Mouse (Mus musculus): Measurements from ENCODE around the gene AY074887. TPM values are rescaled to one million over a fixed set of nuclear protein-coding genes. Genes with fewer than 3 reads are reported as not detected.

AY074887 gene
- total RNA-seq, 2 experiments from 2014 or later = 0.86 TPM; not detected in 1

GRCm38 (mm10) chr9:54917010-54917677, 33.7 kb downstream of the AY074887 start, which contains the start of gene Hykk:
Gene Hykk, plus strand, starts transcription at chr9:54917283.
- ATAC-seq (replicated peaks; ENCODE audit: poor library complexity) = peak; percentile 99

- no peak for ATAC-seq (replicated peaks; ENCODE audit: poor library complexity)
Measured at GRCm38 (mm10) chr9:54916401-54916800, 34.4 kb downstream of the AY074887 start.

- no peak for ATAC-seq (replicated peaks; ENCODE audit: poor library complexity)
Measured at GRCm38 (mm10) chr9:54915576-54915975, 35.2 kb downstream of the AY074887 start.

- ATAC-seq (replicated peaks; ENCODE audit: poor library complexity) = no peak
Measured at GRCm38 (mm10) chr9:54909446-54909845, 41.4 kb downstream of the AY074887 start.

Other genes with a start within 250 kb of the AY074887 start
- gene Wdr61, start 216.5 kb downstream of the AY074887 start, total RNA-seq (2015) = 127 and 129 TPM in 2 replicates
- 68.9 and 94.4 TPM in 2 replicates for gene Wdr61, start 216.5 kb downstream of the AY074887 start, total RNA-seq (2017)
- not detected in 2 replicates for gene Crabp1, start 186.2 kb downstream of the AY074887 start, total RNA-seq (2015)
- not detected in 2 replicates for gene Crabp1, start 186.2 kb downstream of the AY074887 start, total RNA-seq (2017)
- 38.7 and 53.4 TPM in 2 replicates for gene Ireb2, start 87.2 kb downstream of the AY074887 start, total RNA-seq (2015)
- 32.0 and 38.6 TPM in 2 replicates for gene Ireb2, start 87.2 kb downstream of the AY074887 start, total RNA-seq (2017)
- gene Hykk, start 33.7 kb downstream of the AY074887 start, total RNA-seq (2015) = 0.05 TPM in 1 of 2 replicates, not detected in the other
- 0.04 and 0.20 TPM in 2 replicates for gene Hykk, start 33.7 kb downstream of the AY074887 start, total RNA-seq (2017)
- gene Psma4, start 208 bp downstream of the AY074887 start, total RNA-seq (2015) = 326 and 380 TPM in 2 replicates
- 436 and 454 TPM in 2 replicates for gene Psma4, start 208 bp downstream of the AY074887 start, total RNA-seq (2017)
- gene Chrna5, start 29.9 kb upstream of the AY074887 start, total RNA-seq (2015) = not detected in 2 replicates
- gene Chrna5, start 29.9 kb upstream of the AY074887 start, total RNA-seq (2017) = not detected in 2 replicates
- gene Chrna3, start 75.6 kb upstream of the AY074887 start, total RNA-seq (2015) = not detected in 2 replicates
- not detected in 2 replicates for gene Chrna3, start 75.6 kb upstream of the AY074887 start, total RNA-seq (2017)
- 0.10 TPM in 1 of 2 replicates, not detected in the other for gene Chrnb4, start 97.8 kb upstream of the AY074887 start, total RNA-seq (2015)
- not detected in 2 replicates for gene Chrnb4, start 97.8 kb upstream of the AY074887 start, total RNA-seq (2017)
- gene Ube2q2, start 197.9 kb upstream of the AY074887 start, total RNA-seq (2015) = 44.4 and 46.8 TPM in 2 replicates
- 45.2 and 57.7 TPM in 2 replicates for gene Ube2q2, start 197.9 kb upstream of the AY074887 start, total RNA-seq (2017)

Data from megakaryocyte progenitor cell, adult 5-6 weeks (primary cell).